In the genomic region with DNA sequence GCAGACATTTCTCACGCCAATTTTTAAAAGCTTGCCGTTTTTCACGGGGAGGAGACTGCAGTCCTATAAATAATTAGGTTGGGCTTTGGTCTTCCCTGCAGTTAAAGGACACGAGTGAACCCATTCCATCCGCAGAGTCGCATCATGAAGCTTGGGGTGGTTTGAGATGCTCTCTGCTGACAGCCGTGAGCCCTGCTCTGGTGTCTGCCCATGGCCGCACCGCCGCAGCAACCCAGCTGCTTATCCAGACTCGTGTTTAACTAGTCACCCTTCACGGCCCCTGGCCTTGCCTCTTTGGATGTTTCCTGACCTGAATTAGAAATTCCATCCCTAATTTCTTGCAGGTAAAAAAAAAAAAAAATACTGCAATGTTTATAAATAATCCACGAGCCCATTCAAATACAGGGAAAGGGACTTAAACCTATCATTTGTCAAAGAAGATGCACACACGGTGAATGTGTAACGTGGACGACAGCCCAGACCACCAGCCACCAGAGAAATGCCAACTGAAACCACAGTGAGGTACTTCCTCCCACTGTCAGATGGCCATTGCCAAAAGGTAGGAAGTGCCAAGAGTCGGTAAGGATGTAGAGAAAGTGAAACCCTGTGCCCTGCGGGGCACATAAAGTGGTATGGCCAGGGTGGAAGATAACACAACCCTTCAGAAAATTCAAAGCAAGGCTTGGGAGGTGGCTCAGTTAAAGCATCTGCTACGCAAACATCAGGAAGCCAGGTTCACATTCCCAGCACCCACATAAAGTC, we compare ENCODE assay signal across 24 mouse cellular contexts. TPM values are rescaled to one million over a fixed set of nuclear protein-coding genes. Genes with fewer than 3 reads are reported as not detected.
DNase-seq lines count a peak whose midpoint lies in the region; ATAC-seq and TF ChIP-seq lines count a peak whose summit lies in the region.
"Had no signal": no experiment of that assay in that cellular context is flagged by ENCODE, and none has a peak within 500 bp of the region (broad histone marks: within the 10 kb centered on the region; RNA-seq: fewer than 3 reads in every experiment).

No protein-coding gene starts in this region.

- no peaks in the 10 kb centered on the region for H3K79me2 ChIP-seq in CH12.LX (replicated peaks; ENCODE audit: control insufficient read depth, extremely low read depth, insufficient read depth, poor library complexity, severe bottlenecking)

- no peaks in the 10 kb centered on the region for H3K36me3 ChIP-seq in CH12.LX (replicated peaks in 1 of 2; ENCODE audit: control insufficient read depth in 1 of 2, insufficient read depth in 1 of 2, low read length in 1 of 2)
- H3K36me3 ChIP-seq: embryonic facial prominence, embryonic 13.5 days; embryonic facial prominence, embryonic 15.5 days; forebrain, embryonic 10.5 days; forebrain, embryonic 12.5 days had no signal

- no peaks in the 10 kb centered on the region for H3K4me1 ChIP-seq in CH12.LX (ENCODE audit: control insufficient read depth in 1 of 2, insufficient read depth in 2 of 2)
- H3K4me1 ChIP-seq: embryonic facial prominence, embryonic 13.5 days; embryonic facial prominence, embryonic 15.5 days; forebrain, embryonic 10.5 days; forebrain, embryonic 12.5 days had no signal

- H3K4me3 ChIP-seq in CH12.LX (replicated peaks in 1 of 3; ENCODE audit: low read depth in 2 of 3, low read length in 2 of 3, poor library complexity in 1 of 3) = no peak overlapping the region
- H3K4me3 ChIP-seq: embryonic facial prominence, embryonic 13.5 days; embryonic facial prominence, embryonic 15.5 days; erythroblast, embryonic 14.5 days; forebrain, embryonic 10.5 days; forebrain, embryonic 12.5 days had no signal

- TF ChIP-seq EP300 in CH12.LX (IDR thresholded peaks at IDR 0.05; ENCODE audit: low read length) = no peak

- dilution Hi-C loops in CH12.LX (cut with MboI; ENCODE audit: extremely low pct_ligation_motif_present, extremely low pct_unique_long_range_greater_than_20kb, low sequenced_read_pairs) = no loop called here

- DNase-seq in 416B (ENCODE audit: low read depth) (peak; percentile 22), CH12.LX (ENCODE audit: extremely low read depth) (no peak)
- DNase-seq in adrenal gland, adult 2 months = no peak
- DNase-seq in cerebellum, adult 8-10 months = no peak
- DNase-seq: adrenal gland, adult 8-10 months; adrenal gland, postnatal 36 days; B cell, adult 2 months; cerebellum, adult 11-12 months; cerebellum, adult 2 months; cerebellum, adult 9-11 months; cerebellum, postnatal 14 days; cerebellum, postnatal 36 days; embryo, embryonic 11 days had no signal

- no peak overlapping the region for H3K27ac ChIP-seq in CH12.LX (ENCODE audit: insufficient read depth, low read depth)
- H3K27ac ChIP-seq: embryonic facial prominence, embryonic 13.5 days; embryonic facial prominence, embryonic 15.5 days; forebrain, embryonic 10.5 days; forebrain, embryonic 12.5 days had no signal

- in situ Hi-C loops in CH12.LX (cut with MboI; ENCODE audit: low pct_ligation_motif_present, low pct_unique_long_range_greater_than_20kb, low sequenced_read_pairs) = loop anchor here (25.0 kb wide), 1 partner anchor 1338 kb away; no protein-coding TSS in a partner anchor

- TF ChIP-seq CTCF in CH12.LX (conservative IDR thresholded peaks at IDR 0.05 in 1 of 2, IDR thresholded peaks at IDR 0.05 in 1 of 2; ENCODE audit: low read depth in 2 of 2, low read length in 2 of 2) = no peak

- H3K27me3 ChIP-seq in CH12.LX (replicated peaks) = peaks cover 62% of the 10 kb centered on the region
- H3K27me3 ChIP-seq: embryonic facial prominence, embryonic 13.5 days; embryonic facial prominence, embryonic 15.5 days had no signal

- ATAC-seq in granulocyte monocyte progenitor cell, adult 5-6 weeks (replicated peaks; ENCODE audit: poor library complexity, severe bottlenecking) = peak; percentile 64
- ATAC-seq in megakaryocyte progenitor cell, adult 5-6 weeks (replicated peaks; ENCODE audit: poor library complexity) = peak; percentile 63
- no peak for ATAC-seq in cerebellum, adult (ENCODE audit: insufficient number of reproducible peaks, low FRiP score, low TSS enrichment)
- ATAC-seq: CD4-positive, CD25-positive, alpha-beta regulatory T cell, adult 4 months; forebrain, embryonic 14.5 days; forebrain, embryonic 16.5 days had no signal

- H3K9ac ChIP-seq in CH12.LX (ENCODE audit: insufficient read depth, low read depth) = no peak overlapping the region
- H3K9ac ChIP-seq: embryonic facial prominence, embryonic 13.5 days; embryonic facial prominence, embryonic 15.5 days; forebrain, embryonic 12.5 days had no signal

- TF ChIP-seq POLR2A in CH12.LX (IDR thresholded peaks at IDR 0.05; ENCODE audit: low read depth, low read length) = no peak

- TF ChIP-seq RAD21 in CH12.LX (IDR thresholded peaks at IDR 0.05; ENCODE audit: low read depth, low read length) = no peak

- peak overlapping the region; percentile 6; the same call in 1 of the 2 replicates for H3K4me2 ChIP-seq in CH12.LX (ENCODE audit: insufficient read depth, low read depth, poor library complexity, severe bottlenecking)
- H3K4me2 ChIP-seq: embryonic facial prominence, embryonic 13.5 days; embryonic facial prominence, embryonic 15.5 days; forebrain, embryonic 12.5 days had no signal

- peaks cover 3% of the 10 kb centered on the region for H3K9me3 ChIP-seq in CH12.LX (replicated peaks; ENCODE audit: low read length)
- H3K9me3 ChIP-seq: embryonic facial prominence, embryonic 13.5 days; embryonic facial prominence, embryonic 15.5 days; forebrain, embryonic 10.5 days; forebrain, embryonic 12.5 days had no signal

TF ChIP-seq in CH12.LX, 34 proteins besides CTCF, POLR2A, EP300 and RAD21:
- no peak for TF ChIP-seq TBP (conservative IDR thresholded peaks at IDR 0.05; ENCODE audit: low read depth, low read length)
- TF ChIP-seq TCF12 (IDR thresholded peaks at IDR 0.05; ENCODE audit: low read depth, low read length) = no peak
- TF ChIP-seq POLR2AphosphoS2 (IDR thresholded peaks at IDR 0.05; ENCODE audit: low read depth, low read length) = no peak
- no peak for TF ChIP-seq ZMIZ1 (IDR thresholded peaks at IDR 0.05; ENCODE audit: low read depth, low read length)
- TF ChIP-seq USF2 (conservative IDR thresholded peaks at IDR 0.05; ENCODE audit: low read depth, low read length) = no peak
- TF ChIP-seq SIN3A (IDR thresholded peaks at IDR 0.05; ENCODE audit: low read length) = no peak

RNA-seq across cellular contexts. Expression of a gene that starts 20.7 kb away (rescaled TPM):
- total RNA-seq in CH12.LX (2012; rRNA removed) = 24.3 and 28.9 TPM in 2 replicates
- total RNA-seq in CH12.LX (2014; rRNA removed) = 54.1 and 56.3 TPM in 2 replicates
- 39.6 and 46.0 TPM in 2 replicates for polyA plus RNA-seq in CH12.LX (2012; ENCODE audit: insufficient read length, low read depth)
- 19.8 and 26.9 TPM in 2 replicates for total RNA-seq in granulocyte monocyte progenitor cell, adult 5-6 weeks (2014; fragmentation: Nextera tagmentation)
- 29.8 and 41.5 TPM in 2 replicates for total RNA-seq in granulocyte monocyte progenitor cell, adult 5-6 weeks (2017)
- total RNA-seq in megakaryocyte progenitor cell, adult 5-6 weeks (2015) = 32.5 and 37.0 TPM in 2 replicates
- total RNA-seq in megakaryocyte progenitor cell, adult 5-6 weeks (2017) = 33.2 and 33.8 TPM in 2 replicates
- 10 to 100 TPM; 64.4 to 70.4 TPM for total RNA-seq in adrenal gland, adult 2 months (2021)
- polyA plus RNA-seq in adrenal gland, adult 2 months (2012; rRNA removed) = 19.0 and 19.4 TPM in 2 replicates

RNA-seq across cellular contexts. Expression of a gene that starts 20.9 kb away (rescaled TPM):
- 3.6 and 5.1 TPM in 2 replicates for total RNA-seq in CH12.LX (2012; rRNA removed)
- total RNA-seq in CH12.LX (2014; rRNA removed) = 3.2 and 4.2 TPM in 2 replicates
- polyA plus RNA-seq in CH12.LX (2012; ENCODE audit: insufficient read length, low read depth) = 5.2 and 6.6 TPM in 2 replicates
- 22.2 and 24.3 TPM in 2 replicates for total RNA-seq in granulocyte monocyte progenitor cell, adult 5-6 weeks (2014; fragmentation: Nextera tagmentation)
- total RNA-seq in granulocyte monocyte progenitor cell, adult 5-6 weeks (2017) = 4.6 and 8.6 TPM in 2 replicates
- 12.4 and 16.8 TPM in 2 replicates for total RNA-seq in megakaryocyte progenitor cell, adult 5-6 weeks (2015)
- 10.6 and 13.0 TPM in 2 replicates for total RNA-seq in megakaryocyte progenitor cell, adult 5-6 weeks (2017)
- 10 to 100 TPM; 19.9 to 30.5 TPM for total RNA-seq in adrenal gland, adult 2 months (2021)
- polyA plus RNA-seq in adrenal gland, adult 2 months (2012; rRNA removed) = 70.2 and 70.3 TPM in 2 replicates
